Mouse (Mus musculus) CH12F3 (cell line): ENCODE measurements around the gene Ncapd3.

Source experiments
- in situ Hi-C: fragments of 300-500 bp; cut with MboI; formaldehyde crosslinking; loops from 2 replicates; pipeline ENCODE4 v1.14.3; 2020; ENCODE audit warnings: low sequenced_read_pairs

Gene Ncapd3

DNA sequence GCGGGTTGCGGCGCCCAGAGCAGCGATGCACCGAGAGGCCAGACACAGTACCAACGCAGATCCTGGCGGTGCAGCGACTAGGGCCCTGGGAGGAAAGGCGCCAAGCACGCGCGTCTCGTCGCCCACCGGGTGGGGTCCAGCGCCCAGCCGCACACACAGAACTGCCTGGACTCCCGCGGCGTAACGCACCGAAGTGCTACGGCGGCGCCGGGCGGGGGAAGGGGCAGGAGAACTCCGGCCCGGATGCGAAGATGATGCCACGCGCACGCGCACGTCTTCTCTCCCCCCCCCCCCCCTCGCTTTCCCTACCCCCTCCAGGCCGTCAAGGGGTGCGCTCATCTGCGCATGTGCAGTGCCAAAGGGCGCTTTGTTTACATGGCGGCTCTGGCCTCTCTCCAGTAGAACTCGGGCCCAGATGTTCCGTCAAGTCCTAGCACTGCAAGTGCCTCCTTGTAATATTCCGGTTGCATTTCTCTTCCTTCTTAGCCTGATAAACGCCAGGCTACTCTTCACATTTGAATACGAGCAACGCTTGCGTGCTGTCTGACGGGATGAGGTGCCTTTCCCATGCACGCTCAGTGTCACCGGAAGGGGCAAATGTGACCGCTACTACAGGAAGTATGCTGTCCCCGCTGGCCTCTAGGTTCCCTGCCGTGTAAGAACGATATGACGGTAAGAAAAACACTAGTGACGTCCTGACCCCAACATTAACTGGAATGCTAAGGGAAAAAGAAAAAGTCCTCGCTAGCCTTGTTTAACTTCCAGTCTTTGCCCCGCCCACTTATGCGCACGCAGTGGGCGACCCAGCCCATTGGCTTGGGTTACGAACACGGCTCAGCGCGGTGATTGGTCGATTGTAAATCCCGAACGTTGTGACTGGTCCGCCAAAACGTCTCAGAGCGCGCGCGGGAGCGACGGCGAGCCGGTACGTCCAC lies at the start of gene Ncapd3, which contains the start of gene Vps26b:
Ncapd3 (plus strand) TSS at position 348 of the 935 bp plus-strand sequence.
Vps26b (minus strand) TSS at position 238 of the 935 bp plus-strand sequence.
- in situ Hi-C loops: no loop called here

DNA sequence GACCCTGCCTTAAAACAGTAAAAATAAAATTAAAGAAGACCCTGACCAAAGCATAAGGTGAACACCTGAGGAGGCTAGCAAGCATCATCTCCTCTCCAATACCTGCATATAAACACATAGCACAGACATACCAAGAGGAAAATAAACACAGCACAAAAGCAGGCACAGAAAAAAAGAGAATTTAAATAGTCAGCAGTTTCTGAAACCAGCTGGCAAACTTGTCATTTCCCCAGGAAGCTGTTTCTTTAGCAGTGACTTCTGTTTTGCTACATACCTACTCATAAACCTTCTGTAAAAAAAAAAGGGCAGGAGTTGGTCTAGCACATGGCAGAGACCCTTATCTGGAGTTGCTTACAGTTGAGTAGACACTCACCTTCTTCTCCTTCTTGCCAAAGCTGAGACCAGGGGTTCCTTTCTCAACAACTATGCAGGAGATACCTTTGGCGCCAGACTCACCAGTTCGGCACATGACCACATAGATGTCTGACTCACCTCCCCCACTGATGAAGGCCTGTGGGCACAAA lies 44.8 kb upstream of the Ncapd3 start:
- in situ Hi-C loops: no loop called here

DNA sequence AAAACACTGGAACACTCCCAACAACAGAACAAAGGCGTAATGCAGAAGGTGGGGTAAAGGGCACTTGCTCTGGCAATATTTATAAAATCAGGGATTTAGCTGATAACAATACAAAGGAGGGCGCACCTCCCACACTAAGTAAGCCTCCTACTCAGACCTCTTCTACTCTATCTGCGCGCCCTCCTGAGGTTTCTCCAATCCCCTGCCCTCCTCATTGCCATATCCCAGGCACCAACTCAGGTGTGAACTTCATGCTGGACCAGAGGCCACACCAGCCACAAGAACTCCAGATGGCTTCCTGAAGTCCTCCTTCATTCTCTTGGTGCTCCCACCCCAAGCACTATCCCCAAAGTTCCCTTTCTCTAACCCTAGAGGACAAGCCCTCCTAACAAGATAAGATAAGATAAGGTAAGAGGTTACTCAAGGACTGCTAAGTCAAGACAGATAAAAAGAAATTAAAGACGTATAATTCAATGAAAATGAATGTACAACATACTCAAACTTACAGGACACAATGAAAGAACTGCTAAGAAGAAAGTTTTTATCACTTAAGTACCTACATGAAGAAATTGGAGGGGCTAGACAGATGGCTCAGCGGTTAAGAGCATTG lies 44.2 kb upstream of the Ncapd3 start:
- in situ Hi-C loops: no loop called here

DNA sequence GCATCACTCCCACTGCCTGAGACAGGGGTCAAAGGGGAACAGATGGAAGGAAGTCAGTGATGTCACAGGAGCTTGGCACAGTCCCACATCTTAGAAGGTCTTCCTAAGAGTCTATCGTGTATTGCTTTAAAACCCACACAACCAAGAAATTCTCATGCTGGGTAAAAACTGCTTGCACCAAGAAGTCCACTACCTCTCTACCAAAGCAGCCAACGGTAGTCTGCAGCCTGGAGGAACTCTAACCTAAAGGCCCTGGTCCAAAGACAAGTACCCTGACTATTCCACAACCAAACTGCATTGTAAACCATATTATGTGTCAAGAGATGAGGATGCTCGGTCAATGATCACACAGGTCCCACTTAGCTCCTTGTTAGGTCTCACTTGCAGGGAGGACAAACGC lies 39.8 kb upstream of the Ncapd3 start:
- in situ Hi-C loops: no loop called here

DNA sequence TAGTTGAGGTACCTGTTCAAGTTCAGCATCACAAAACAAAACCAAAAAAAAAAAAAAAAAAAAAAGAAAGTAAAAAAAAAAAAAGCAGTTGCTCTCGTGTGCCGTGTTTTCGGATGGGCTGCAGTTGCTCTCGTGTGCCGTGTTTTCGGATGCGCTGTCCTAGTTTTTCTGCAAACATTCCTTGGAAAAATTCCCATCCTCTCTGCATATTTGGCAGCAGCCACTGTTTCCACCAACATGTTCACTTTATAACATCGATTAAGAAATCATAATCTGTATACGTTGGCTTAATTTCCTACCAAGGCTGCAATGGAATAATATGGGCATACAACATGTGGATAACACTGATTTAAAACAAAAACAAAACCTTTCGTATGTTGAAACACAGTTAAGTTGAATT lies 36.9 kb upstream of the Ncapd3 start:
- in situ Hi-C loops: no loop called here

DNA sequence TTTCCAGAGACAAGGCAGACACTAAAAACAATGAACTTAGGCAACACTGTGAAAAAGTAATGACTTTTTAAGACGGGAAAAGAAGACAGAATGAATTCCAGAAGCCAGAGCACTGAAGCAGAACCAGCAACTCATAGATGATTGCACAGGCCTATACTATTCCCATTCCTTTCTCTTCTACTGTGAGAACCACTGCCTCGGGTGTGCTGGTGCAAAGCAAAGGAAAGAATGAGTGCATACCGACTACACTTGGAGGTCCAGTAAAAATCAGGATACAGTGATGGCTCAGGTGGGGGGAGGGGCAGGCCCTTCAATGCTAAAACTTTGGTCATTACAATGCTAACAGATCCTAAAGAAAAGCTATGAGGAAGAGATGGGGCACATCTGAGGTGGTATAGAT lies 36.1 kb upstream of the Ncapd3 start:
- in situ Hi-C loops: no loop called here

DNA sequence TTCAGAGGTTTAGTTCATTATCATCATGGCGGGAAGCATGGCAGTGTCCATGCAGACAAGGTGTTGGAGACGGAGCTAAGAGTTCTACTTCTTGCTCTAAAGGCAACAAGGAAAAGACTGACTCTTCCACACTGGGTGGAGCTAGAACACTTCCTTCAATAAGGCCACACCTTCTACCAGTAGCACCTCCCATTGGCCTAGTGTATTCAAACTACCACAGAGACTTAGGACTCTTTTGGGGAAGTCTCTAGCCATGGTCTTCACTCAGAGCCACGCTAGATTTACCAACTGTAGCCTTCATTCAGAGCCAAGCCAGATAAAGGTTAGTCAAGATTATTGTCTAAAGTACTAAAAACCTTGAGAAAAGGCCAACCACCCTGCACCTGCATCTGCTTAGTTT lies 32.9 kb upstream of the Ncapd3 start:
- in situ Hi-C loops: no loop called here

DNA sequence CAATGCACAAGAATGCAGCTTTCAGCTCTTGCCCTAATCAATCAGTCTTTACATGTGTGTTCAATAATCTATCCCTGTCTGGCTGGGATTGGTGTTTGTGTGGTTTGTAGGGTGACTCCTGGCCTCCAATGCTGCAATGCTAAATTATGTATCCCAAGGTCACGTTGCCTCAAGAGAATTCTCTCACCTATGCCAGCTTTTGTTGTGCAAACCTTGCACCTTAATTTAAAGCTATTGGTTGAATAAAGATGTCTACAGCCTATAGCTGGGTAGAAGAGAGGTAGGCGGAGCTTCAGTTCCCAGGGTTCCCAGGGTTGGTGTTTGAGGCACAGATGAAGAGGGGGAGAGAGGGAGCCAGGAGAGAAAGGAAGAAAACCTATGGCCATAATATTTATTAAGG lies 32.5 kb upstream of the Ncapd3 start:
- in situ Hi-C loops: no loop called here

DNA sequence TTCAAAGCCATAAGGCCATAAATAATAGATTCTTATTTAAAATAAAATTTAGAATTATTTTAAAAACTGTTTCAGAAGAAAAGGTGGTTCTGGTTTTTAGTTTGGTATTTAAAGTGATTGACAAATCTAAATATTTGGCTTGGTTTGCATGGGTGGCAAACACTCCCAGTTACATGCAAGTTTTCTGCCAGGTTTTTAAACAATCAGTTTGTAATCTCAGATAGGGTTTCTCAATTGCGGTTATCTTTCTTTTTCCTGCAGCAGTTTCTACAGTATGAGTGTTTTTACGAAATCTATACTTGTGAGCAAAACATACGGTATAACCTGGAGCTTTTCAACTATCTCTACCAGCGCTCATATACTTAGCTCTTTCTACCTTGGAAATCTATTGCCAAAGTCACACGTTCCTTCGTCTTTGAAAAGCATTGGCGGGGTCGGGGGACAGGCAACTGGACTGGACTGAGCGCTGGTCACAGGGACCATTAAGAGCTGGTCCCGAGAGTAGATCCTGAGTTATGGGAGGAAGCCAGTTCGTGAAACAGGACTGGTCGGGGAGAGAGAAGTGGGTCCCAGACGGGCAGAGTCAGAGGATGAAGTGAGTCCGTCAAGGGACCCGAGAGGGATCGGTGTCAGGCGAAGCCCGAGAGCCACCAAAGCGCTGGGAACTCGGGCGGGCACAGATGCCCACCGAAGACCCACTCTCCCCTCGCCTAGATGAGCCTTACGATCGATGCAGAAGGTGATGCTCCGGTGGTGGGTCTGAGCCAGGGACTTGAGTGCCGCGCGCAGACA lies 31.1 kb upstream of the Ncapd3 start:
- in situ Hi-C loops: no loop called here

DNA sequence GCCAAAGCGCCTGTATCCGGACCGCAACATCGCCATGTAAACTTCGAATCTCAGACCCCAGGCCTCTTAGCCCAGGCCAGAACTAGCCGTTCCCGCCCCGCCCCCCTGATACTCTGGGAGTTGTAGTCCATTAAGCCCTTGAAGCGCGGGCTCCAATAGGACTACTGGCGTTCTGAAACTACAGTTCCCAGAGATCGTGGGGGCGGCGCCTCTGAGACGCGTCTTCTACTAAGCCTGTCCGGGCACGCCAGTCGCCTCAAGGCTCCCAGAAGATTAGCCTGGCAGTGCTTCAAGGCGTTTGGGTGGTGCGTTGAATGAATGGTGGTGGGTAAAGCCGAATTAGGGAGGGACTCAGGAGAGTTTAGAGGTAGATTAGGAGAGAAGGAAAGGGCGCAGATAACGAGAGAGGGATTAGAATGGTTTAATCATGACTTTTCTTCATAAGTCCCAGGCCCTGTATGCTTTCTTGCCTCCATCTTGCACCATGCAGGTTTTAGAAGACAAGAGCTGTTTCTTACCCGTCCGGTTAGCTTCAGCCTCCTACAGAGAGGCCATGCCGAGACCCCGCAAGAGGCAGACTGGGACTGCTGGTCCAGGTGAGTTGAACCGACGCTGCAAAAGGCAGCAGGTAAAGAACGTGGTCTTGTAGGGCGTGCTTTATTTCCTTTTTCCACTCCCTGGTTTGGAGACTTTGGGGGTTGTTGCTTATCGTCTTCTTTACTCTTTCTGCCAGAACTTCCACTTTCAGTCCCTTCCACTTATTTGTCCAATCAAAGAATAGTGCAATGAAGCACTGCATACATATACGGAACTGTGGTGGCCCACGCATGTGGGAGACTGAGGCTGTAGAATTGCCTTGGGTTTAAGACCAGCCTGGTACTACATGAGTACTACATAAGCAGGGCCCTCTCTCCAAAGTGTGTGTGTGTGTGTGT lies 30.2 kb upstream of the Ncapd3 start, which contains the start of the genes Acad8 and Thyn1:
Acad8 (minus strand) TSS at position 106 of the 935 bp plus-strand sequence.
Thyn1 (plus strand) TSS at position 250 of the 935 bp plus-strand sequence.
- in situ Hi-C loops: no loop called here

DNA sequence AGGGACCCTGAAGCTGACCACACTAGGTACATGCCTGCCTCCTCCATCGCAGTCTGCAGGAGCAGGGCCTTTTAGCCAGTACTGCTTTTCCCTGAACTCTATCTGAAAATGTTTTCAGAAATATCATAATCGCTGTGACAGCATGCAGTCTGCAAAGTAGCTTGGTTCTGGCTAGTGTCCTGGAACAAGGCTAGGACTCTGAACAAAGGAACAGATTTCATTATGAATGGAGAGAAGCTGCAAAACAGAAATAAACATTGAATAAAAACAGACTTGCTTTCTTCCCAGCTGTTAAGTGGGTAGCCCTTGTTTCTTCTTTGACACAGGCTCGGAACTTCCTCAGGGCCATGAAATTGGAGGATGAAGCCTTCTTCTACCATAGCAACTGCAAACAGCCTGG lies 24.7 kb upstream of the Ncapd3 start:
- in situ Hi-C loops: no loop called here

DNA sequence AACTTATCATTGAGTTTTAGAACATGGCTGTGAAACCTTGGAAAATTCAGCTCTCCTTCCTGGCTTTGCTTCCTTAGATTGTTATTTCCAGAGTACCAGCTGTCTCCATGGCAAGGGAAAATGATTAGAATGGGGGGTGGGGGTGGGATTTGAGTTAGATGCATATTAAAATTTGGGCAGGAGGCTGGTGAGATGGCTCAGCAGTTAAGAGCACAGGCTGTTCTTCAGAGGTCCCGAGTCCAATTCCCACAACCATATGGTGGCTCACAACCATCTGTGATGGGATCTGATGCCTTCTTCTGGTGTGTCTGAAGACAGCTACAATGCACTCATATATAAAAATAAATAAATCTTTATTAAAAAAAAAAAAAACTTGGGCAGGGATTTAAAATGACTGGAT lies 24.0 kb upstream of the Ncapd3 start:
- in situ Hi-C loops: no loop called here

DNA sequence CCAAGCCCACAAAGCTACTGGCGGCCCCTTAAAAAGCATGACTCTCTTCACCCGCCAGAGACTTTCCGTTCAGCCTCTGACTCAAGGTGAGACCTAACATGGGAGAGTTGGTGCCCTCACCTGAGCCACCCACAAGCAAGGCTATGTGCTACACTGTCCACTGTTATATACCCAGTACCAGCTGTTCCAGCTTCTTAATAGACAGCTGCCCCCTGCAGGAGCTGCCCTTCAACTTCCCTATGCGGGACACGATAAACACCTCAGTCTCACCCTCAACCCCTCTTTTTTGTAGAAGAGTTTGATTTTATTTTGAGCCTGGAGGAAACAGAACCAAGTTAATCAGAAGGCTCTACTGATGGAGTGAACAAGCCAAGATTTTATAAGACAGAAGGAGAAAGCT lies 23.1 kb upstream of the Ncapd3 start:
- in situ Hi-C loops: no loop called here

DNA sequence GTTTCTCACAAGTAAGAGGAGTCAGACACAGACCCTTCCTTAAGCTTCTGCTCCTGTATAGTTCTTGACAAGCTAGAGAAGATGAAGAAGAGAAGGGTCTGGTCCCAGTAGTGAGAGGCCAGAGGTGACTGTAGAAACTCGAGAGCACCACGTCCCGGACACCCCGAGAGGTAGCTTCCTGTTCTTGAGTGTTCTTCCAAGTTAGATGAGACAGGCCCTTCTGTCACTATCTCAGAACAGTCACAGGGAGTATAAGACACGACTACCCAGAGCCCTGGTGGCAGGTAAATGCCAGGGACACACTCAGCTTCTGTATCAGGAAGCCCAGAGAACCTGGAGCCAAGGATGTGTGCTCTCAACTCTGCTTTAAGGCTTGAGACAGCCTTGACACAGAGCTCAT lies 20.7 kb upstream of the Ncapd3 start:
- in situ Hi-C loops: no loop called here

DNA sequence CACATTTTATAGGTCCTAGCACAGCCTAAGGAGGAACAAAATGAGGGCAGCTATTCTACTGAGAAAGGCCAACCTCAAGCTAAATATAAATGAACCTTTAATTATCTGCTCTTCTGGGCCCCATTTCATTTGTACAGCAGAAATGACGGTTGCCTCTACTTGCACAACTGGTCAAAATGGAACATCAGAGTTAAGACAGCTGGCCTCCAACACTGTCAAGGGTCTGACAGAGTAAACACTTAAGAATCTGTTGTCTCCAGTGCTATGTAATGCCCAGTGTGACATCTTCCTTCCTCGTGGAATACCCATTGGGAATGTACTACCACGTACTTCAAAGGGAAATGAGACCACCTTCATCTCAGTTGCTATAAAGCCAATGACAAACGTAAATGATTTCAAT lies 18.4 kb upstream of the Ncapd3 start:
- in situ Hi-C loops: no loop called here

DNA sequence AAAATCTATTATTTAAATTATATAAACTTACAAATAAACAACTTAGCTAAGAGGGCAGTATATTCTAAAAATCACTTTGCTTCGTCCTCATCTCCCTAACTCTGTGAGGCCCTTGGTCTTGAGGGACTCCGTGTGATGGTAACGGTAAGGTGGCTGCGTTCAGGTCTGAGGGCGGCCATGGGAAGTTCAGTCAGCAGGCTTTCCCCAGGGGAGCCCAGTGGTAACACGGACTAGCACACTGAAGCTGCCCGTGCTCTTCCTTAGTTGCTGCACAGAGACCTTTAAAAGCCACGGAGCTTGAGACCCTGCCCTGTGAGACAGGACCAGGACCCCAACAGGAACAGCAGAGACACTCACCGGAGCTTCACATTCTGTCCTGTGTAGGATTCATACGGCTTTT lies 11.0 kb upstream of the Ncapd3 start:
- in situ Hi-C loops: no loop called here

DNA sequence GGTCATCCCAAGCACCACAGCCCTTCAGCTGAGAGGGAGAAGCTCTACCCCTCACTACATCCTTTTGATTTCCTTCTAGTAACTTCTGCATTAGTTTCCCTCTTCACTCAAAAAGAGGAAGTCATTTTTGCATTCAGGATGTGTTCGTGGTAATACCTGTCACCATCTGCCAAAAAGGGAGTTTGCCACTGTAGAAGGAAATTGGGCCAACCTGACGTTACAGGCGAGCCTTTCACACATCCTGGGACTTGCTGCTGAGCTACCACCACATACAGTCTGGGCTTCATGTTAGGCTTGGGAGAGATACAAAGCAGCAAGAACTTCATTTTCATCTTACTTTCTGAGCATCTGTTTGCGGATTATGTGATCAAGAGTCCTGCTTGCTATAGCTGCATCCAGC lies 6.3 kb upstream of the Ncapd3 start:
- in situ Hi-C loops: no loop called here

DNA sequence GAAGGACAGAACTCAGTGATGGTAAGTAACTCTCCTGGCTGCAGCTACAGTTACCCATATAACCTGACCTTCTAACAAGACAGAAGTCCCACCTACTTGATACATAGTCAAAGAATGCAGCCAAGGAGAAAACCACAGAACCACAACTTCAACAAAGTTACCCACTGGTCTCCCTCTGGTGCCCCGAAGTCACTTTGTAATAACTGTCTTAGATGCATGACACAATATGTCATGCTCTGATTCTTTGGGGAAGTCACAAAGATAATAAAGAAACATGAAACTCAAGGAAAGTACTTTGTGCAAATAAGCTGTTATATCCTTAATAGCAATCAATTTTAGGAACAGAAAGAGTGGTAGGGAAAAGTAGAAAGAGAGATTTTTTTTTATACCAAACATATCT lies 3.3 kb upstream of the Ncapd3 start:
- in situ Hi-C loops: no loop called here

DNA sequence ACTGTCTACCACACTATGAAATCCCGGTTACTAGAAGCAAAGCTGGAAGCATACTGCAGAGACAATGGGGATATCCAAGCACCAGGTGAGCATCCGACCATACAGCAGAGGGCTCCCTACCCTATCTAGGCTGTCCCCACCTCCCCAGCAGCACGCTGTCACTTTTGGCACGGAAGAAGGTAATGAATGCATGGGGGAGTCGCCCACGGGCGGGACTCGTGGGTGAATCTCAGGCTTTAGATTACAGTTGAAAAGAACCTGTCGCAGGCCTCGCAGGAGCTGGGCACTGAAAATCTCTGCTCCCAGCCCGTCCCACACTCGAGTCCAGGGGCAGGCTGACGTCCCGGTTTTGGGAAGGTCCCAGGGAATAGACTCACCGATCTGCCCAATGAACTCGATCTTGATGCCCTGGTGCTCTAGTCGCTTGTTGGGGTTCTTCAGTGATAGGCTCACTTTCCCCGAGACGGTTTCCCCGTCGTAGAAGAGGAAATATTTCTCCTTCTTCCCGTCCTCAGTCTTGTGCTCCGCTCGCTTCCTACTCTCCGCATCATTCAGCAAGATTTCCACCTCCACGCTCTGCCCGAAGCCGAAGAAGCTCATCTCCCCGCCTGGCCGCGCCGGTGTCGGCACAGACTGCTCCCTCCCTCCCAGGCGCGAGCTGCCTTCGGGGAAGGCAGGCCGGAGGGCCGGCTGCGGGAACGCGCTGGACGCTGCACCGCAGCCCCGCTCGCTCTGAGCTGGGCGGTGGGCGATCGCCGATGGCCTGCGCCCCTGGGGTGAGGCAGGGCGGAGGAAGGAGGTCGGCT lies 750 bp upstream of the Ncapd3 start:
- in situ Hi-C loops: no loop called here
